Mouse (Mus musculus) CH12.LX (cell line): ENCODE data around the gene Tlnrd1. TPM values are rescaled to one million over a fixed set of nuclear protein-coding genes. Genes with fewer than 3 reads are reported as not detected.
A peak's percentile ranks its signal among the peaks of the same experiment; 100 is the strongest.

Experiments used
- DNase-seq: peaks from one replicate; pipeline ENCODE4 v3.0.0-alpha.2; 2013; ENCODE audit errors: extremely low read depth
- H3K27ac ChIP-seq: 2 replicates; pipeline ENCODE4 v1.5.1; 2012; ENCODE audit warnings: low read depth, mild to moderate bottlenecking, control low read depth, moderate library complexity; ENCODE audit not compliant: insufficient read depth
- H3K27me3 ChIP-seq: replicated peaks from 2 replicates; pipeline ENCODE3; 2012; ENCODE audit warnings: inconsistent platforms
- H3K36me3 ChIP-seq, 2 experiments: replicated peaks in 1 of 2; 2 replicates each; pipeline versions ENCODE3 to v1.6.1; 2012; ENCODE audit warnings: inconsistent platforms in 1 of 2, low read length in 1 of 2, mild to moderate bottlenecking in 1 of 2, mixed read lengths in 1 of 2, moderate library complexity in 1 of 2; ENCODE audit not compliant: control insufficient read depth in 1 of 2, insufficient read depth in 1 of 2
- H3K4me1 ChIP-seq, 2 experiments: 2 replicates each; pipeline ENCODE4 v1.6.1; 2012; ENCODE audit warnings: inconsistent platforms in 1 of 2, moderate library complexity in 1 of 2; ENCODE audit not compliant: insufficient read depth in 2 of 2, control insufficient read depth in 1 of 2
- H3K4me2 ChIP-seq: 2 replicates; pipeline ENCODE4 v1.6.1; 2012; ENCODE audit warnings: low read depth, mild to moderate bottlenecking, control low read depth; ENCODE audit not compliant: poor library complexity, insufficient read depth, severe bottlenecking
- H3K4me3 ChIP-seq, 3 experiments: fragments of 150-350 bp in 1 of 3; sonication (generic) in 1 of 3; replicated peaks in 1 of 3; 2 replicates each; pipeline versions ENCODE3 to v1.5.1; 2011 to 2012; ENCODE audit warnings: low read depth in 2 of 3, low read length in 2 of 3, mild to moderate bottlenecking in 2 of 3, moderate library complexity in 2 of 3, control low read depth in 1 of 3, improper control_type of control experiment in 1 of 3, inconsistent platforms in 1 of 3, mixed read lengths in 1 of 3; ENCODE audit not compliant: poor library complexity in 1 of 3
- H3K79me2 ChIP-seq: replicated peaks from 2 replicates; pipeline ENCODE4 v1.6.1; 2012; ENCODE audit warnings: mild to moderate bottlenecking, moderate library complexity; ENCODE audit not compliant: control insufficient read depth, poor library complexity, insufficient read depth, severe bottlenecking; ENCODE audit errors: extremely low read depth
- H3K9ac ChIP-seq: 2 replicates; pipeline ENCODE4 v1.6.1; 2012; ENCODE audit warnings: low read depth, mild to moderate bottlenecking, control low read depth, moderate library complexity; ENCODE audit not compliant: insufficient read depth
- H3K9me3 ChIP-seq: replicated peaks from 2 replicates; pipeline ENCODE3; 2012; ENCODE audit warnings: low read length, inconsistent platforms, mixed read lengths
- E2F4 ChIP-seq: IDR thresholded peaks from 2 replicates; pipeline ENCODE4 v1.6.1; 2011; ENCODE audit warnings: low read depth, low read length, improper control_type of control experiment; ENCODE audit not compliant: insufficient replicate concordance
- HCFC1 ChIP-seq: IDR thresholded peaks from 2 replicates; pipeline ENCODE4 v1.6.1; 2012; ENCODE audit warnings: low read depth, mild to moderate bottlenecking, inconsistent platforms, low read length, improper control_type of control experiment
- IRF4 ChIP-seq: IDR thresholded peaks from 2 replicates; pipeline ENCODE4 v1.6.1; 2014; ENCODE audit warnings: low read depth, mild to moderate bottlenecking, inconsistent platforms, low read length, improper control_type of control experiment
- JUN ChIP-seq: IDR thresholded peaks from 2 replicates; pipeline ENCODE4 v1.6.1; 2011; ENCODE audit warnings: low read depth, mild to moderate bottlenecking, low read length, improper control_type of control experiment, moderate library complexity; ENCODE audit not compliant: insufficient read depth
- MXI1 ChIP-seq: IDR thresholded peaks from 2 replicates; pipeline ENCODE4 v1.6.1; 2011; ENCODE audit warnings: mild to moderate bottlenecking, low read depth, low read length, improper control_type of control experiment
- NELFE ChIP-seq: IDR thresholded peaks from 2 replicates; pipeline ENCODE4 v1.6.1; 2011; ENCODE audit warnings: low read depth, low read length, improper control_type of control experiment
- NRF1 ChIP-seq: IDR thresholded peaks from 2 replicates; pipeline ENCODE4 v1.6.1; 2014; ENCODE audit warnings: low read depth, mild to moderate bottlenecking, inconsistent platforms, low read length, improper control_type of control experiment, moderate library complexity
- RAD21 ChIP-seq: IDR thresholded peaks from 2 replicates; pipeline ENCODE4 v1.6.1; 2011; ENCODE audit warnings: low read depth, mild to moderate bottlenecking, low read length, improper control_type of control experiment, moderate library complexity
- RCOR1 ChIP-seq: conservative IDR thresholded peaks from 2 replicates; pipeline ENCODE4 v1.6.1; 2012; ENCODE audit warnings: low read depth, mild to moderate bottlenecking, inconsistent platforms, low read length, improper control_type of control experiment
- UBTF ChIP-seq: IDR thresholded peaks from 2 replicates; pipeline ENCODE4 v1.6.1; 2012; ENCODE audit warnings: low read depth, mild to moderate bottlenecking, inconsistent platforms, low read length, improper control_type of control experiment, moderate library complexity
- ZNF384 ChIP-seq: IDR thresholded peaks from 2 replicates; pipeline ENCODE4 v1.6.1; 2012; ENCODE audit warnings: low read depth, low read length, improper control_type of control experiment, inconsistent platforms
- dilution Hi-C: fragments of 300-500 bp; cut with MboI; formaldehyde crosslinking; loops from 2 replicates; pipeline ENCODE4 v1.14.3; 2020; ENCODE audit warnings: low sequenced_read_pairs; ENCODE audit not compliant: extremely low pct_unique_long_range_greater_than_20kb, extremely low pct_ligation_motif_present
- in situ Hi-C: fragments of 300-500 bp; cut with MboI; formaldehyde crosslinking; loops from 3 replicates; pipeline ENCODE4 v1.14.3; 2019; ENCODE audit warnings: low sequenced_read_pairs, low pct_ligation_motif_present, low pct_unique_long_range_greater_than_20kb, mixed read lengths
- polyA plus RNA-seq: library from polyadenylated mRNA; unstranded; fragments of >175 nt; gene quantifications from 2 replicates; pipeline ENCODE4 v1.2.1, GENCODE M21; 2012; ENCODE audit warnings: low read depth; ENCODE audit not compliant: insufficient read length
- total RNA-seq, 2 experiments: library from RNA; depleted of rRNA; stranded (reverse); fragments of 300-350 nt in 1 of 2; fragments of >200 nt in 1 of 2; gene quantifications; 2 replicates each; pipeline ENCODE4 v1.2.3; 2012 to 2014

Tlnrd1 gene
- total and polyA plus RNA-seq, 3 experiments: 5.5 to 15.6 (median 10.6) TPM

- no peak for DNase-seq
- Histone ChIP-seq H3K27me3 (no peaks in the 10 kb centered on the region), H3K36me3 (no peaks in the 10 kb centered on the region), H3K27ac (peak overlapping the region; percentile 83), H3K4me3 (no peak overlapping the region), H3K79me2 (no peaks in the 10 kb centered on the region), H3K9me3 (no peaks in the 10 kb centered on the region), H3K4me2 (peak overlapping the region; percentile 68), H3K9ac (peak overlapping the region; percentile 63; the same call in 1 of the 2 replicates), H3K4me1 (peaks cover 10 to 64% of the 10 kb centered on the region in 2 experiments)
- no peak for TF ChIP-seq UBTF
- peak; percentile 33; the same call in 1 of the 2 replicates for TF ChIP-seq IRF4
- no peak for TF ChIP-seq ZNF384
- in situ Hi-C loops: no loop called here
- dilution Hi-C loops: no loop called here
Observed at GRCm38 (mm10) chr7:83851569-83852380, 32.3 kb downstream of the Tlnrd1 start.

- Histone ChIP-seq H3K9me3 (no peaks in the 10 kb centered on the region), H3K27me3 (no peaks in the 10 kb centered on the region), H3K4me1 (peaks cover 0 to 26% of the 10 kb centered on the region in 2 experiments; a peak in 2 of 4 replicates), H3K36me3 (no peaks in the 10 kb centered on the region), H3K79me2 (no peaks in the 10 kb centered on the region), H3K4me2 (no peak overlapping the region), H3K9ac (no peak overlapping the region), H3K4me3 (no peak overlapping the region), H3K27ac (no peak overlapping the region)
- no peak for DNase-seq
- TF ChIP-seq ZNF384 (no peak), NRF1 (no peak), HCFC1 (no peak), E2F4 (no peak), RAD21 (no peak)
- in situ Hi-C loops: loop anchor here (5.0 kb wide), 1 partner anchor 35 kb away; the partner anchor contains the start of genes Mesd and Tlnrd1
- dilution Hi-C loops: no loop called here
Observed at GRCm38 (mm10) chr7:83847187-83848075, 36.7 kb downstream of the Tlnrd1 start.

- TF ChIP-seq NELFE (no peak), RAD21 (no peak), JUN (no peak), E2F4 (no peak), MXI1 (no peak), RCOR1 (no peak), ZNF384 (no peak)
- Histone ChIP-seq H3K4me1 (peaks cover 0 to 13% of the 10 kb centered on the region in 2 experiments; a peak in 2 of 4 replicates), H3K9me3 (no peaks in the 10 kb centered on the region), H3K9ac (no peak overlapping the region), H3K27me3 (no peaks in the 10 kb centered on the region), H3K4me3 (no peak overlapping the region), H3K27ac (no peak overlapping the region), H3K79me2 (no peaks in the 10 kb centered on the region), H3K4me2 (no peak overlapping the region), H3K36me3 (no peaks in the 10 kb centered on the region)
- in situ Hi-C loops (loop anchor here (5.0 kb wide), 1 partner anchor 37 kb away; the partner anchor contains the start of genes Mesd and Tlnrd1), dilution Hi-C loops (no loop called here)
- no peak for DNase-seq
Observed at GRCm38 (mm10) chr7:83844807-83845206, 39.3 kb downstream of the Tlnrd1 start.
